Mouse (Mus musculus) embryonic fibroblast, embryonic 13.5 days (primary cell): ENCODE measurements around the gene Abca17.

Experiments
- CTCF ChIP-seq: IDR thresholded peaks from 2 replicates; pipeline ENCODE4 v1.5.1; 2011; ENCODE audit warnings: mild to moderate bottlenecking, control low read depth, low read length, moderate library complexity, borderline replicate concordance; ENCODE audit not compliant: insufficient read depth
- POLR2A ChIP-seq: IDR thresholded peaks from 2 replicates; pipeline ENCODE4 v1.6.1; 2011; ENCODE audit warnings: low read depth, mild to moderate bottlenecking, control low read depth, low read length, moderate library complexity

- TF ChIP-seq CTCF (no peak), POLR2A (no peak)
Measured at GRCm38 (mm10) chr17:24260516-24260915, 90.4 kb downstream of the Abca17 start.
